Comparison of ENCODE assay signal across 8 mouse cellular contexts in the genomic region with DNA sequence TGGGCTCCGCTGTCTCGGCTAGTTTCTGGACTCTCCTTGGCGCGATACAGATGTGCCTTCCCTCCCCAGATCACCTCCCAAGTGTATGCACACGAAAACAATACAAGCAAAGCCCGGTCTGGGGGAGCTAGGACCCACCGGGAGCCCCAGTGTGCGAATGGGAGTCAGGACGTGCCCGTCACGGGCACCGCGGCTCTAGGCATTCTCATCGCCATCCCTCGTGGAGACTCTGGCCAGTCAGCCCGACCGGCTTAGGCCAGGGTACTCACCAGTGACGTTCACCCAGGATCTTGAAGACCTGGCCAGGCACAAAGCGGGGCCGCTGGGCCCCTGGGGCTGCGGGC. TPM values are rescaled to one million over a fixed set of nuclear protein-coding genes. Genes with fewer than 3 reads are reported as not detected.
A peak's percentile ranks its signal among the peaks of the same experiment; 100 is the strongest.
DNase-seq lines count a peak whose midpoint lies in the region; ATAC-seq and TF ChIP-seq lines count a peak whose summit lies in the region.

No protein-coding gene starts in this region.

- H3K4me2 ChIP-seq in liver, embryonic 12.5 days, result peak overlapping the region; percentile 99

- no peak for TF ChIP-seq POLR2A in cerebellum, adult 2 months (IDR thresholded peaks at IDR 0.05; ENCODE audit: borderline replicate concordance, insufficient read depth, low read length)
- no peak for TF ChIP-seq POLR2A in thymus, adult 2 months (IDR thresholded peaks at IDR 0.05; ENCODE audit: control insufficient read depth, extremely low read depth, insufficient read depth, low read length, poor library complexity)

- H3K9me3 ChIP-seq in liver, embryonic 12.5 days (replicated peaks), result no peaks in the 10 kb centered on the region

- H3K36me3 ChIP-seq in thymus, adult 2 months (ENCODE audit: control insufficient read depth, insufficient read depth, low read length), result no peaks in the 10 kb centered on the region
- H3K36me3 ChIP-seq in liver, embryonic 12.5 days, result no peaks in the 10 kb centered on the region

- no peak; the same call in 1 of the 2 replicates for ATAC-seq in cerebellum, adult (ENCODE audit: insufficient number of reproducible peaks, low FRiP score, low TSS enrichment)
- no peak for ATAC-seq in liver, embryonic 12.5 days

- peak overlapping the region; percentile 76 for H3K9ac ChIP-seq in liver, embryonic 12.5 days

- no peaks in the 10 kb centered on the region for H3K4me1 ChIP-seq in cerebellum, adult 2 months (ENCODE audit: control insufficient read depth, insufficient read depth, low read length)
- H3K4me1 ChIP-seq in thymus, adult 2 months (replicated peaks; ENCODE audit: control insufficient read depth, insufficient read depth, low read length), result peaks cover 16% of the 10 kb centered on the region
- H3K4me1 ChIP-seq in liver, embryonic 12.5 days, result peaks cover 42% of the 10 kb centered on the region

- WGBS in cerebellum, adult 2 months, result 1% methylated on average over 21 of the region's 21 CpGs
- WGBS in thymus, adult 2 months, result under 1% methylated on average over 21 of the region's 21 CpGs
- WGBS in liver, embryonic 12.5 days (ENCODE audit: insufficient replicate concordance), result 0% methylated on average over 21 of the region's 21 CpGs

- no peaks in the 10 kb centered on the region for H3K27me3 ChIP-seq in cerebellum, adult 2 months (ENCODE audit: control insufficient read depth, insufficient read depth, low read length)
- H3K27me3 ChIP-seq in thymus, adult 2 months (ENCODE audit: control insufficient read depth, insufficient read depth, low read length), result no peaks in the 10 kb centered on the region
- peaks cover 15% of the 10 kb centered on the region for H3K27me3 ChIP-seq in liver, embryonic 12.5 days (replicated peaks)

- TF ChIP-seq CTCF in cerebellum, adult 2 months (IDR thresholded peaks at IDR 0.05; ENCODE audit: borderline replicate concordance, insufficient read depth, low read depth, low read length), result peak; percentile 29; the same call in 1 of the 2 replicates
- TF ChIP-seq CTCF in thymus, adult 2 months (IDR thresholded peaks at IDR 0.05; ENCODE audit: borderline replicate concordance, control insufficient read depth, extremely low read depth, insufficient read depth, low read length, poor library complexity), result no peak

- DNase-seq in cerebellum, adult 2 months, result no peak
- DNase-seq in thymus, adult 2 months, result no peak
- no peak for DNase-seq in thymus, postnatal 14 days
- DNase-seq in adipocyte (ENCODE audit: low spot score), result no peak
- DNase-seq in gastrocnemius, adult 8-10 months (ENCODE audit: low spot score in 2 of 2), result no peak
- no peak for DNase-seq in cerebellum, adult 11 months

- H3K4me3 ChIP-seq in cerebellum, adult 2 months (replicated peaks; ENCODE audit: insufficient read depth, low read depth, low read length), result peak overlapping the region; percentile 89
- H3K4me3 ChIP-seq in thymus, adult 2 months (ENCODE audit: control insufficient read depth, insufficient read depth, low read length), result peak overlapping the region; percentile 58
- peak overlapping the region; percentile 65 for H3K4me3 ChIP-seq in liver, embryonic 12.5 days

- H3K27ac ChIP-seq in cerebellum, adult 2 months (ENCODE audit: insufficient read depth, low read length), result peak overlapping the region; percentile 10; the same call in 1 of the 2 replicates
- H3K27ac ChIP-seq in thymus, adult 2 months (ENCODE audit: control insufficient read depth, insufficient read depth, low read length), result no peak overlapping the region
- peak overlapping the region; percentile 63; the same call in 1 of the 2 replicates for H3K27ac ChIP-seq in liver, embryonic 12.5 days

RNA-seq across cellular contexts. Expression of gene Tiam1, which starts 0.2 kb away (rescaled TPM):
- 73.6 and 88.5 TPM in 2 replicates for polyA plus RNA-seq in cerebellum, adult 2 months (2012; rRNA removed)
- polyA plus RNA-seq in thymus, adult 2 months (2012; rRNA removed), result 14.1 and 17.8 TPM in 2 replicates
- polyA plus RNA-seq in liver, embryonic 12.5 days (2016; fragmentation: Nextera tagmentation; extraction: Ambion mirVana), result 6.7 and 9.7 TPM in 2 replicates
- 10 to 100 TPM in 2 of 4 experiments, 1 to 10 TPM in 2; 2.9 to 14.0 (median 7.2) TPM for total RNA-seq in gastrocnemius, adult 8-10 months (2022)
